Mouse (Mus musculus) heart, embryonic 14.5 days (tissue): Measurements from ENCODE around the gene Mkln1. TPM values are rescaled to one million over a fixed set of nuclear protein-coding genes. Genes with fewer than 3 reads are reported as not detected.
"Not testable (repeated sequence)": the region's sequence is repeated elsewhere in the genome, so short reads cannot be mapped to it uniquely, and the experiment has no call there.

Source experiments
- ATAC-seq: fragments of 200-750 bp; cut with Nextera tagmentation; 2 replicates; pipeline ENCODE4 v1.8.0; 2017; ENCODE audit warnings: low read depth, moderate TSS enrichment; ENCODE audit not compliant: insufficient number of reproducible peaks, insufficient read depth, low FRiP score
- H3K27ac ChIP-seq, 2 experiments: fragments of 200-500 bp in 1 of 2; fragments of 300-500 bp in 1 of 2; sonication (generic) in 1 of 2; replicated peaks in 1 of 2; 2 replicates each; pipeline ENCODE4 v1.5.1; 2012 to 2014; ENCODE audit warnings: low read depth in 2 of 2, low read length in 2 of 2, control low read depth in 1 of 2, mild to moderate bottlenecking in 1 of 2, mixed read lengths in 1 of 2; ENCODE audit not compliant: control insufficient read depth in 1 of 2, insufficient read depth in 1 of 2
- H3K27me3 ChIP-seq: fragments of 300-500 bp; sonication (generic); 2 replicates; pipeline ENCODE4 v1.6.1; 2014; ENCODE audit warnings: mild to moderate bottlenecking, low read length, control low read depth; ENCODE audit not compliant: control insufficient read depth, insufficient read depth
- H3K36me3 ChIP-seq: fragments of 300-500 bp; sonication (generic); 2 replicates; pipeline ENCODE4 v1.6.1; 2014; ENCODE audit warnings: mild to moderate bottlenecking, control low read depth, low read length, mixed read lengths; ENCODE audit not compliant: control insufficient read depth, insufficient read depth
- H3K4me1 ChIP-seq, 2 experiments: fragments of 200-500 bp in 1 of 2; fragments of 300-500 bp in 1 of 2; sonication (generic) in 1 of 2; 2 replicates each; pipeline ENCODE4 v1.6.1; 2012 to 2014; ENCODE audit warnings: low read length in 2 of 2, control low read depth in 1 of 2, mixed read lengths in 1 of 2; ENCODE audit not compliant: control insufficient read depth in 2 of 2, insufficient read depth in 2 of 2
- H3K4me2 ChIP-seq: fragments of 300-500 bp; sonication (generic); 2 replicates; pipeline ENCODE4 v1.6.1; 2014; ENCODE audit warnings: mild to moderate bottlenecking, low read length
- H3K4me3 ChIP-seq, 2 experiments: fragments of 200-500 bp in 1 of 2; fragments of 300-500 bp in 1 of 2; sonication (generic) in 1 of 2; 2 replicates each; pipeline ENCODE4 v1.5.1; 2012 to 2014; ENCODE audit warnings: low read length in 2 of 2, mild to moderate bottlenecking in 2 of 2, control low read depth in 1 of 2, low read depth in 1 of 2, moderate library complexity in 1 of 2; ENCODE audit not compliant: control insufficient read depth in 1 of 2, insufficient read depth in 1 of 2
- H3K9ac ChIP-seq: fragments of 300-500 bp; sonication (generic); 2 replicates; pipeline ENCODE4 v1.6.1; 2014; ENCODE audit warnings: mild to moderate bottlenecking, low read length
- H3K9me3 ChIP-seq: fragments of 300-500 bp; sonication (generic); 2 replicates; pipeline ENCODE4 v1.6.1; 2016; ENCODE audit warnings: low read length, control low read depth; ENCODE audit not compliant: control insufficient read depth
- WGBS: fragments of 180-500 bp; shearing (Covaris S2); extraction: QIAGEN DNeasy Blood & Tissue Kit; methylation state at CpG from one replicate; pipeline ENCODE4 v1.1.7; 2014; 5-methylcytosine and 5-hydroxymethylcytosine counted together
- polyA plus RNA-seq: library from polyadenylated mRNA; unstranded; fragments of >200 nt; fragmentation: Nextera tagmentation; extraction: Ambion mirVana; gene quantifications from 2 replicates; pipeline ENCODE4 v1.2.1, GENCODE M21; 2014

The Mkln1 gene
- polyA plus RNA-seq, 1 experiment from 2014 or later: 201 TPM

DNA sequence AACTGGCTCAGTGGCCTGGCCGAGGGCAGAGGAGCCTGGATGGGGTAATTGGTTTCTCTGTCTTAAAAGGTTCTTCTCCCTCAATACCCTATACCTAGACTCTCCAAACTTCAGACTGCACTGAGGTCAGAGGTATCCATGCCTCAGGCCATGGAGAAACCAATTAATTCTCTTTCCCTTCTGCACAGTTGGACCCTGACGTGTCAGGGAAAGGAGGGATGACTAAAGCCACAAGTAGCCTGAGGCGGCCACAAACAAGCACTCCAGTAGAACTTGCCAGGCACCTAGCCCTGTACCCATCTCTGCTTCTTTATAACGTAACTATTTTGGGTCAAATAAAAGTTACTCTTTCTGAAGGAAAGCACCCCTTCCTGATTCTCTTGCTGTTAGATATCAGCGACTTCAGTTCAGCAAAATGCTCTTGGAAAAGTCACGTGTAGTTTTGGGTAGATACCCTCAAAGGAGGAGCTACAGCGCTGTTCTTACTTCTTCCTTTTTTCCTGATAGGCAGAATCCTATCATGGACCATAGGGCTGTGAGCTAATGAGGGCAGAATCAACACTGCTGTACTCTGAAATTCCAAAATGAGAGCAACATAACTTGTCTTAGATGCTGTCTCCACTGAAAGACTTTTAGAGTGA is 158.0 kb downstream of the Mkln1 start:
- Histone ChIP-seq H3K9me3 (no peaks in the 10 kb centered on the region), H3K9ac (no peak overlapping the region), H3K36me3 (no peaks in the 10 kb centered on the region), H3K4me3 (no peak overlapping the region), H3K27me3 (no peaks in the 10 kb centered on the region), H3K4me1 (no peaks in the 10 kb centered on the region; a peak in 1 of 4 replicates), H3K27ac (no peak overlapping the region), H3K4me2 (no peak overlapping the region)
- no peak for ATAC-seq
- WGBS: 90% methylated on average over 7 of the region's 7 CpGs

DNA sequence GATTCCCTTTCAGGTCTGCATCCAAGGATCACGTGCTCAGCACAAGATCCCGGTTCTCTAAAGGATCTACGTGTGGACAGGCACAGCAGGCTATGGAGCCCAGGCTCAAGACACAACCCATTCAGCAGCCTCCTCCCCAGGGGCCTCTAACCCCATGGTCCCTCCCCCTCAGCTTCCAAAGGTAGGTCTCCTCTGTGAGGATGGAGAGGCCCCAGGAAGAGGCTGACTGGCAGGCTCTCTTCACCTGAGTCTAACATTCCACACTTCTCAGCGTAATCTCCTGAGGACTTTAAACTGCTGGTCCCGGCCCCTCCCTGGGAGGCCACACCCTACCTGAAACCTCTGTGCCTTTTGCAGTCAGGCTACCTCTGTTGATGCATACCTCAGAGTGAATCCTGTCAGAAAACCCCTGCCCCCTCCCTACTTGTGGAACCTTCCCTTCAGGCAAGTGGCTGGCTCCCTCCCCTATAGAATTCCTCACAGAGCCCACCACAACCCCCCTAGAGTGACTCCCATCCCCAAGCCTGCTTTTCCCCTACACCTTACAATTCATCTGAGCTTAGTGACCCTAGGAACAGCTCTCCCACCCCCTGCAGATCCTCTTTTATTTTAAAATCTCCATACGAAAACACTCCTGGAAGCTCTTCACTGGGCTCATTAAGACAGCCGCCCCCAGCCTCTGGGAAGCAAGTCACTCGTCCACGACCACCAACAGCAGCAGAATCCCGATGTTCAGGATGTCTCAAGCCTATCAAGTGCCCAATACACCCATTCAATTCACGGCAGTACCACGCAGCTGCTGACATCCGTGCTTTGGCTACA is 161.8 kb downstream of the Mkln1 start:
- no peaks in the 10 kb centered on the region for H3K27me3 ChIP-seq

DNA sequence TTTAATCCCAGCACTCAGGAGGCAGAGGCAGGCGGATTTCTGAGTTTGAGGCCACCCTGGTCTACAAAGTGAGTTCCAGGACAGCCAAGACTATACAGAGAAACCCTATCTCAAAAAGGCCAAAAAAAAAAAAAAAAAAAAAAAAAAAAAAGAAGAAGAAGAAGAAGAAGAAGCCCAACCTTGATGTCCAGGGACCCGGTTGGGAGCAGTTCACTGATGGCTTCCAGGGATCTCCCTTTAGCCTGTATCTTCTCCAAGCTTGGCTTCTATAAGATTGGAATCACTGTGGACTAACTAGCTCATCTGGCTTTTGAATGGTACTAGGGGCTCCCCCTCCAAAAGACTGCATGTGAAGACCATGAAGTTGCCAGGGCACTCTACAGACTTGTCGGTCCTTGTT is 163.4 kb downstream of the Mkln1 start:
- not testable (repeated sequence) for ATAC-seq, H3K27ac ChIP-seq, H3K27me3 ChIP-seq, H3K36me3 ChIP-seq, H3K9me3 ChIP-seq
- peaks cover 7 to 13% of the 10 kb centered on the region in 2 experiments; a peak in 2 of 4 replicates for H3K4me1 ChIP-seq
- H3K9ac ChIP-seq: peak overlapping the region; percentile 76; the same call in 1 of the 2 replicates
- H3K4me2 ChIP-seq: peak overlapping the region; percentile 89
- WGBS: 41% methylated on average over 3 of the region's 3 CpGs
- H3K4me3 ChIP-seq: peak overlapping the region; percentile 61 to 90

More for the DNA sequence above, 161.8 kb downstream of the Mkln1 start:
- H3K9ac ChIP-seq: no peak overlapping the region
- no peak overlapping the region for H3K27ac ChIP-seq
- peaks cover 7 to 13% of the 10 kb centered on the region in 2 experiments; a peak in 2 of 4 replicates for H3K4me1 ChIP-seq
- 37% methylated on average over 13 of the region's 13 CpGs for WGBS
- H3K36me3 ChIP-seq: no peaks in the 10 kb centered on the region
- no peaks in the 10 kb centered on the region for H3K9me3 ChIP-seq
- no peak overlapping the region for H3K4me3 ChIP-seq
- ATAC-seq: no peak
- peak overlapping the region; percentile 89 for H3K4me2 ChIP-seq

DNA sequence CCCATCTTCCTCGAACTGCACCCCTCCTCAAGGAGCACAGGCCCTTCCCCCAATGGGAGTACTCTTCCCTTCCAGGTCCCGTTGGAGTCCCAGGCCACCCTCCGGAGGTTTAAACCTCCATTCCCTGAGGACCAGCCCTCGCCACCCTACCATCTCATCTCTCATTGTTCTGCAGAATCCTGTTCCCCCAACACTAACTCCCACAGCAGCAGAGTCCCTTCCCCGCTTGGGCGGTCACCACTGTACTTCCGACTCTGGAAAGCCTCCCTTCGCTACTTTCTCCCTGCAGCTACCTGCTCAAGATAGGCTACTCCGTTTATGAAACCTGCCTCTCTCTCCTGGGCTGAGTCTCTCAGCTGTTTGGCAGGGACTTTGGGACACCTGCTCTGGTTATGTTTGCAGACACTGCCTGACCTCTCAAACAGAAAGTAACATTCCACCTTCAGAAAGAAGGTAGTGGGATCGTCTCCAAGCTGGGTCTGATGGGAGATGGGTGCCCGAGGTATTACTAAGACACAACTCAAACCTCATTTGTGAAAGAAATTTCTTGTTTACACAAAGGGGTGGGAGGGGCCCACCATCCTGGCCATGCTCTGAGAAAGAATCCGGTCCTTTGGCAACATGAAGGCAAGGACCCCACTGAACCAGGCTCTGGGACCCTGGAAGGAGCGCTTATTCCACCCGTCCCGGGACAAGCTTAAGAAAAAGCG is 164.0 kb downstream of the Mkln1 start:
- no peaks in the 10 kb centered on the region for H3K27me3 ChIP-seq
- WGBS: 7% methylated on average over 16 of the region's 16 CpGs
- H3K4me1 ChIP-seq: peaks cover 7 to 15% of the 10 kb centered on the region in 2 experiments; a peak in 2 of 4 replicates
- no peak for ATAC-seq
- H3K36me3 ChIP-seq: no peaks in the 10 kb centered on the region
- peak overlapping the region; percentile 89 for H3K4me2 ChIP-seq
- peak overlapping the region; percentile 76 for H3K9ac ChIP-seq
- H3K4me3 ChIP-seq: peak overlapping the region; percentile 61 to 90
- H3K27ac ChIP-seq: 0 out of 4 replicates have a peak overlapping the region, but pooled peaks of 1 of the 2 experiments have one; percentile 59
- no peaks in the 10 kb centered on the region for H3K9me3 ChIP-seq

DNA sequence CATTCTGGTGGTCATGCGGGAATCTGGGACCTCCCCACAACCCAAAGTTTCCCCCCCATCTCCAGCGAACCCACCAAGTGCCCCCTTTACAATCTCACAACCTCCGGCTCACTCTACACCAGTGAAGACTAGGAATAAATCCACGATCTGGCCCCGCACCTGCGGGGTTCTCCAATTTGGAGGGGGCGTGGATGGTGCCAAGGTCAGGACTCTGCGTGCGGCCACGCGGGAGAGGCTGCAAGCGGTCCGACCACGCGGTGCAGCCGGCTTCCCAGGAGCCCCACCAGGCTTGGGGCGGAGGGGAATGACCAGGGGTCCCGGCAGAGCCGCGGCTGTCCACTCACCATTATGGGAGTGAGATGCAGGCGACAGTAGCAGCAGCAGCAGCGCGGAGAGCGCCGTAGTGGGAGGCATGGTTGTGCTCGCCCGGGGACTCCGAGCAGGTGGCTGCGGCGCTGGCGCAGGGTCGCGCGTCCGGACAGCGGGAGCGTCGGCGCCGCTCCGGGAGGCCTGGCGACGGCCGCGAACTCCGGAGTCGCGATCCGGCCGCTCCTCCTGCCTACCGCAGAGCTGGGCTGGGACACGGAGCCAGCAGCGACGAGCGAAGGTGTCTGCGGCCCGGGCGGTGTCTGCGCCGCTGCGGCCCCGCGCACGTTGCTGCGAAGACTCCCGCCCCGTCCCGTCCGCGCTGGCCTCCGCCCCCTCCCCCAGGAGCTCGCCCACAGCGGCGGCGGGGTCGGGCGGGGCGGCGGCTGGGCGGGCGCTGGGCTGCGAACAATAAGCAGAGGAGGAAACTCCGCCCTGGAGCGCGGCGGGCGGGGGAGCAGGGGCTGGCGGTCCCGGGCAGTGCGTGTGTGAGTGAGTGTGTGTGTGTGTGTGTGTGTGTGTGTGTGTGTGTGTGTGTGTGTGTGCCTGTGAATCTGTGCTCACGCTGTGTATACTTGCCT is 165.0 kb downstream of the Mkln1 start, which contains the start of gene Podxl:
Podxl (minus strand) TSS at position 747 of the 947 bp plus-strand sequence.
- ATAC-seq: peak; percentile 88
- WGBS: 1% methylated on average over 38 of the region's 91 CpGs
- Histone ChIP-seq H3K9me3 (no peaks in the 10 kb centered on the region), H3K36me3 (no peaks in the 10 kb centered on the region), H3K27me3 (no peaks in the 10 kb centered on the region), H3K4me2 (peak within 1 kb of the TSS; percentile 89), H3K4me1 (peaks cover 7 to 18% of the 10 kb centered on the region in 2 experiments; a peak in 2 of 4 replicates), H3K27ac (peak within 1 kb of the TSS; percentile 59 to 67), H3K9ac (peak within 1 kb of the TSS; percentile 76), H3K4me3 (peak within 1 kb of the TSS; percentile 61 to 90)

DNA sequence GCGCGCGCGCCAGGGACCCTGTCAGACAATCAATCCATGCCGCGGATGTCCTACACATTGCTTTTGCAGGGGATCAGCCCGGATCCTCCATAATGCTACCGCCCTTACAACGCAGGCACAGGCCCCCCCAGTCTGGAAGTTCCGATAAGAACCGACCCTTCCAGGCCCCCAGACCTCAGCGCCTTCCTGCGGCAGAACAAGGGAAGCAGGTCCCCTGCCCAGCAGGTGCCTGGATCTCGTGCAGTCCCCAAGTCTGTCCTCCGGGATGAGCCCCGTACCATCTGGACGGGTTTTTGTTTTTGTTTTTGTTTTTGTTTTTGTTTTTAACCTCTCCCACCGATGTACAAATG is 165.6 kb downstream of the Mkln1 start:
- peak; percentile 17; the same call in 1 of the 2 replicates for ATAC-seq
- Histone ChIP-seq H3K9ac (peak overlapping the region; percentile 76), H3K36me3 (no peaks in the 10 kb centered on the region), H3K27ac (peak overlapping the region in 1 of 2 experiments; percentile 67; a peak in 2 of 4 replicates), H3K4me2 (peak overlapping the region; percentile 89), H3K4me1 (peaks cover 7 to 18% of the 10 kb centered on the region in 2 experiments; a peak in 2 of 4 replicates), H3K27me3 (no peaks in the 10 kb centered on the region), H3K9me3 (no peaks in the 10 kb centered on the region), H3K4me3 (peak overlapping the region; percentile 61 to 90)
- under 1% methylated on average over 18 of the region's 18 CpGs for WGBS
